Mouse (Mus musculus) mouse trophoblast stem cell (cell line): ENCODE measurements around the gene Eef1akmt1.

ENCODE experiments used
- in situ Hi-C, 2 experiments: fragments of 300-500 bp; cut with MseI, MboI; formaldehyde crosslinking; loops; 2 replicates in 1 of 2; 3 replicates in 1 of 2; pipeline ENCODE4 v1.15.1; 2025

Eef1akmt1 gene

DNA sequence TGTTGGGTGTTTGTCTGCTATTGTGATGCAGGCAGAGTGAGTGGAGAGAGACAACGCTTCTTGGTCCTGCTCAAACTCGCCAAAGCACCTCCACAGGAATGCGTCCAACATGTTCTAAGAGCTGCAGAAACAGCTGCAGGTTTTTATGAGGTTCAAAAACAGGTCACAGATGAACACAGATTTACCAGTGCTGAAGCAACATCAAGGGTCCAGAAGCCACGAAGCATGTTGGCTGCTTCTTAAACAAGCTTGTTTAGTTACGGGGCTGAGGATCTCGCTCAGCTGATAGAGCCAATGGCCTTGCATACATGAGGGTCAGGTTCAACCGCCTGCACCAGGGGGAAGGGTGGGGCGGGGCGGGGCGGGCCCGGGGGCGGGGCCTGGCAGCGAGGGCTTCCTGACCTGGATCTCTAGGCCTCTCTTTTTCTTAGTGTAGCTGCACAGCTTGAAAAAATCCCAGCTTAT, 24.8 kb downstream of the Eef1akmt1 start:
- in situ Hi-C loops, result no loop called here

- in situ Hi-C loops, result no loop called here
Measured at GRCm38 (mm10) chr14:57546131-57546530, 25.3 kb downstream of the Eef1akmt1 start.

DNA sequence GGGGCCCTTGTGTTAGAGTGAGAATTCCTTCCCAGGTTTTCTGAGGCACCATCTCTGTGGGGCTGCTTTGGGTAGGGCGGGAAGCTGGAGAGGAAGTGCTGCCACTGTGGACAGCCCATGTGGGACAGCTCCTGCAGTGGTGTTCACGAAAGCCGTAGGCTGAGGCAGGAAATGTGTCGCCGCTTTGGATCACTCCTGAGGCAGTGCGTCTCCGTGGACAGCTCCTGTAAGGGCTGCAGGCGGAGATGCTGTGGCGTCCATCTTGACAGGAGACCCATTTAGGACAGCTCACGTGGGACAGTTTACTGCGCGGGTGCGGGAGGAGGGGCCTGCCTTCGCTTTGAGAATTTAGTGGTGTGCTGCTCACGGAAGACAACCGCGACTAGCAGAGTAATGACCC, 25.9 kb downstream of the Eef1akmt1 start:
- in situ Hi-C loops, result no loop called here

GRCm38 (mm10) chr14:57543420-57544039, 27.9 kb downstream of the Eef1akmt1 start:
- in situ Hi-C loops, result no loop called here

DNA sequence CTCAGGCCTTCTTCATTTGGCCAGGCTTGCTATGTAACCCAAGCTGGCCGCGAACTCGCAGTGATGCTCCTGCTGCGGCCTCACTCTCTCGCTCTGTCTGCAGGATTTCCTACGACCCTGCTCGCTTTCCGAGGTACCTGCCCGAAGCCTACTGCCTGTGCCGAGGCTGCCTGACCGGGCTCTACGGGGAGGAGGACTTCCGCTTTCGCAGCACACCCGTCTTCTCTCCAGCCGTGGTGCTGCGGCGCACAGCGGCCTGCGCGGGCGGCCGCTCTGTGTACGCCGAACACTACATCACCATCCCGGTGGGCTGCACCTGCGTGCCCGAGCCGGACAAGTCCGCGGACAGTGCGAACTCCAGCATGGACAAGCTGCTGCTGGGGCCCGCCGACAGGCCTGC, 29.2 kb downstream of the Eef1akmt1 start:
- in situ Hi-C loops, result no loop called here

GRCm38 (mm10) chr14:57540683-57541082, 30.7 kb downstream of the Eef1akmt1 start:
- in situ Hi-C loops, result no loop called here

DNA sequence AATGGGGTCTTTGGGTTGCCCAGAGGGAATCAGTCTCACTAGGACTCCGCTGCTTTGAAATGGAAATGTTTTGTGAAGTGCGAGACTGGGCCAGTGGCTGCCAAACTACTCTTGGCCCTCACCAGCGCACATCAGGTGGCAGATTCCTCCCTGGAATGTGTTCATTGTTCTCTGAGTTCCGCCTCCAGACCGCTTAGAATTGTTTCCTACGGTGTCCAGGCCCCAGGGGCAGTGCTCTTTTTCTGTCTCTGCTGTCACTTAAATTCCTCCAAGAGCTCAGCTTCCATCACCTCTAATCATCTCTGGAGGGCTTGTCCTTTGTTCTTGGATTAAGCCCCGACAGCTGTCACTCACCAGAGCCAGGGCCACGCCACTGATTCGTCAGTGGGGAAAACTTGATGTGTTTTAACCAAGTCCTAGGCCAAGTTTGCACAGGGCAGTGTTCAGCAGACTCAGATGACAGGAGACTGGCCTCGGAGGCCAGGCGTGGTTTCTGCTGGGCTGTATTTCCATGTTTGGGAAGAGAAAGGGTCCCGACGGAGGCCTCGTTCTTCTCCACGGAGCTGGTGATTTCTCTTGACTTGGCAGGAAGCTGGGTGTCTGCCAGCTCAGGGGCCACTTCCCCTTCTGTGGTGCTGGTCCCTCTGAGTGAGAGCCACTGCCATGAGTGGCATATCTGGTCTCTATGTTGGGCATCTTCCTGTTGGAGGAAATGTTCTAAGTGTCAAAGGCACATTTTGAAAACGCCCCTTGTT, 34.0 kb downstream of the Eef1akmt1 start:
- in situ Hi-C loops, result no loop called here

DNA sequence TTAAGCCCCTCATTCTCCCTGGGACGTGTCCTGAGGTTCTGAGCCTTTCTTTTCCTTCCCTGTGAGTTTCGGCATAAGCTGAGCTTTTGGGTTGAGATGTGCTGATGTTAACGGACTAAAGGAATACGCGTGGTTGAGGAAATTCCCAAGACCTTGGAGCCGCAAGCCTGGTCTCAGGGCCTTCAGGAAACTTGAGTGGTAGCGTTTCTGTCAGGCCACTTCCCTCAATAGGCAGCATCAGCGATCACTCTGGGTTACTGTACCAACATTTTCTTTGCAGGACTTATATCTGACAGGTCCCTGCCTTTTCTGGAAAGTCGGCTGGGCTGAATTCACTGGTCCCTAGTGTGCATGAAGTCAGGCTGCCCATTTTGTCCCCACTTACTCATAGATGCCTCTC, 34.6 kb downstream of the Eef1akmt1 start:
- in situ Hi-C loops, result no loop called here

DNA sequence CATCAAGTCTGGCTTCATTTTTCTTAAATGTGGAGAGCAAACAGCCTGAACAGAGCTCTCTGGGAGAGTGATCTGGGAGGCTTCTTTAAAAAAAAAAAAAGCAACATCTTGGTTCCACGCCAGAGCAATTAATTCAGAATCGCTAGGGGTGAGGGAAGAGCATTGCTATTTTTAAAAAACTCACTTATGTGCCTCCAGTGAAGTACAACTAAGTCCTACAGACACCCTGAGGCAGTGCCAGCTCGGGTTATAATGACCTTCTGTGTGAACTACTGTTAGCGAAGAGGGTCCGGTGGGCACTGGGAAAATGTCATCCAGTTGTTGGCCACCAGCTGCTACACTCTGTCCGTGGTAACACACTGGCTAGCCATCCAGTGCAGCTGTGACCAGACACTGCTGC, 35.8 kb downstream of the Eef1akmt1 start:
- in situ Hi-C loops, result no loop called here

GRCm38 (mm10) chr14:57534961-57535360, 36.5 kb downstream of the Eef1akmt1 start:
- in situ Hi-C loops, result no loop called here

- in situ Hi-C loops, result no loop called here
Measured at GRCm38 (mm10) chr14:57534346-57534745, 37.1 kb downstream of the Eef1akmt1 start.

GRCm38 (mm10) chr14:57533841-57534240, 37.6 kb downstream of the Eef1akmt1 start:
- in situ Hi-C loops, result no loop called here

GRCm38 (mm10) chr14:57533214-57533613, 38.2 kb downstream of the Eef1akmt1 start:
- in situ Hi-C loops, result no loop called here

- in situ Hi-C loops, result no loop called here
Measured at GRCm38 (mm10) chr14:57532577-57532976, 38.8 kb downstream of the Eef1akmt1 start.

- in situ Hi-C loops, result no loop called here
Measured at GRCm38 (mm10) chr14:57529786-57530515, 41.5 kb downstream of the Eef1akmt1 start.

DNA sequence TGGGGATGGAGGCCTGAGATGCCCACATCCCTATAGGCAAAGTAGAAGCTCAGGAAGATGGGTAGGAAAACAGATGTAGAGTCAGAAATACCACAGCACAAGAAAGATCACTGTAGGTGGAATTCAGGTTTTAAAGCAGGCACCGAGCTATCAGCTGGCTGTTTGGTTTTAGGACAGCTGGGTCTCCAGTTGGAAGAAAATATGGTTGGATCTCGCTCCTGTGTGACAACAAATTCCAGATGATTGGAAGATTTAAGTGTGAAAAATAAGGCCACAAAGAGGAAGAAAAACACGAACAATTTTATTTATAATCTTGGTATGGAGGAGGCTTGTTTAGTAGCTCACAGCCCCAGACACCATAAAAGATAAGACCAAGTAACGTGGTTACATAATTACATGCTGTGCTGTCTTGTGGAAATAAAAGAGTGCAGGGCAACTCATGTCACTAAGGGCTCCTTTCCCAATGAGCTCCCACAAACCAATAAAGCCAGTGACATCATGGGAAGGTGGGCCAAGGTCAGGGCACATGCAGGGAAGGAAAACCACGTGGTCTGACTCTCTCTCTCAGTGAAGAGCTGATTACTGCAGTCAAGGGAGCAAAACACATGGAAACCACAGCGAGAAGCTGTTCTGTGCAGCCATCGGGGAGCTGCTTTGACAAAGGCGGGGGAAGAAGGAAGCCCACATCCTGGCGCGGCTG, 42.2 kb downstream of the Eef1akmt1 start:
- in situ Hi-C loops, result no loop called here

- in situ Hi-C loops, result no loop called here
Measured at GRCm38 (mm10) chr14:57527598-57527997, 43.8 kb downstream of the Eef1akmt1 start.

DNA sequence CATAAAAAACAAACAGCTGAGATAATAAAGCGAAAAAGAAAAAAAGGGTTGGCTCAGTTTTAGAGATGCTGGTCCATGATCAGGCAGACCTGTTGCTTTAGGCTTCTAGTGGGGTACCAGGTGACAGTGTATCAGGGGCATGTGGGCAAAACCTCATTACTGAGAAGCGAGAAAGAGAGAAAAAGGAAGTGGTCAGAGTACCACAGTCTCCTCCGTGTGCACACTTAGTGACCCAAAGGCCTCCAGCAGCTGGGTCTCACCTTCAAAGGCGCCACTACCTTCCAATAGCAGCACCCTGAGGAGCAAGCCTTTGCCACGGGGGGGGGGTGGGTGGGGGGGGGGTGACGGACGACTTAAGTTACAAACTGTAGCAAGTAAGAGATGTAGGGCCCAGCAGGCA, 44.3 kb downstream of the Eef1akmt1 start:
- in situ Hi-C loops, result no loop called here

DNA sequence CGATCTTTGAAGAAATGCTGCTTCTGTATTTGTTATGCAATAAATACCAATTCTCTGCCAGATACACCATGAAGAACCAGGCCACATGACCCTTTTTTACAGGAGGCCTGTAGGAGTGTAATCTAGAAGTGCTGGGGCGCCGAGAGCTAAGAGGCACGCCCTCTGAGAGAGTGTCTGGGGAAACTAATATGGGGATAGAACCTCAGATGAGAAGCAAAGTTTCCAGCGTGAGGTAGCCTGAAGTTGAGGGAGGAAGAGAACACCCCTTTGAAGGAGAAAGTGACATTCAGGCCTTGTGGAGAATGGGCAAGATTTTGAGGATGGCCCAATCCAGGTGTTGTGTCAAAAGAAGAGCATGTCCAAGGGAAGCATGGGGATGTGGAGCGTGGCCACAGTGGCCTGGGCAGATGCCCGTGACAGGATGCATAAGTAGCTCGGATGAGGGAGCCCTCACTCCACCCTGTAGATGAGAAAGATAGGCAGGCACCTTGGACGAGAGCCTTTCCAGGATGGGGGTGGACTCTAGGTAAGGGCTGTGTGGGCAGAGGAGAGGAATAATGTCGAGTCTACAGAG, 45.3 kb downstream of the Eef1akmt1 start:
- in situ Hi-C loops, result no loop called here

- in situ Hi-C loops, result no loop called here
Measured at GRCm38 (mm10) chr14:57525388-57526049, 45.9 kb downstream of the Eef1akmt1 start.
